Mouse (Mus musculus) bone marrow macrophage, adult 2 months (primary cell): Measurements from ENCODE around the gene Lcn5.

Experiments used
- CTCF ChIP-seq: IDR thresholded peaks from 2 replicates; pipeline ENCODE4 v1.5.1; 2012; ENCODE audit warnings: low read depth, mild to moderate bottlenecking, low read length, moderate library complexity
- POLR2A ChIP-seq: IDR thresholded peaks from 2 replicates; pipeline ENCODE4 v1.6.1; 2012; ENCODE audit warnings: mild to moderate bottlenecking, low read depth, low read length, borderline replicate concordance

GRCm38 (mm10) chr2:25664125-25664524 is 6.4 kb downstream of the Lcn5 start:
- TF ChIP-seq POLR2A (no peak), CTCF (no peak)
